Mouse (Mus musculus) ES-E14 (cell line): Measurements from ENCODE around the gene Trim16. TPM values are rescaled to one million over a fixed set of nuclear protein-coding genes. Genes with fewer than 3 reads are reported as not detected.
A peak's percentile ranks its signal among the peaks of the same experiment; 100 is the strongest.

Experiments used
- DNase-seq: peaks from one replicate; pipeline ENCODE4 v3.0.0-alpha.2; 2013; ENCODE audit warnings: low read depth, low spot score
- H3K27ac ChIP-seq: 2 replicates; pipeline ENCODE4 v1.5.1; 2012; ENCODE audit warnings: low read depth, mild to moderate bottlenecking, low read length, moderate library complexity, mixed read lengths; ENCODE audit not compliant: poor library complexity, insufficient read depth, severe bottlenecking
- H3K36me3 ChIP-seq: 2 replicates; pipeline ENCODE4 v1.6.1; 2012; ENCODE audit warnings: mild to moderate bottlenecking, low read length, moderate library complexity, mixed read lengths; ENCODE audit not compliant: control insufficient read depth, poor library complexity, insufficient read depth, severe bottlenecking
- H3K4me1 ChIP-seq, 2 experiments: fragments of 150-350 bp in 1 of 2; sonication (generic) in 1 of 2; 2 replicates each; pipeline ENCODE4 v1.6.1; 2012; ENCODE audit warnings: low read length in 2 of 2, mild to moderate bottlenecking in 1 of 2, mixed read lengths in 1 of 2; ENCODE audit not compliant: control insufficient read depth in 2 of 2, insufficient read depth in 2 of 2, poor library complexity in 1 of 2
- H3K4me3 ChIP-seq, 2 experiments: fragments of 150-350 bp in 1 of 2; sonication (generic) in 1 of 2; 2 replicates each; pipeline ENCODE4 v1.5.1; 2012; ENCODE audit warnings: low read length in 2 of 2, low read depth in 1 of 2, mild to moderate bottlenecking in 1 of 2, mixed read lengths in 1 of 2; ENCODE audit not compliant: insufficient read depth in 1 of 2, poor library complexity in 1 of 2, severe bottlenecking in 1 of 2
- H3K9ac ChIP-seq: 2 replicates; pipeline ENCODE4 v1.6.1; 2012; ENCODE audit warnings: low read depth, mild to moderate bottlenecking, low read length, mixed read lengths; ENCODE audit not compliant: poor library complexity, insufficient read depth, severe bottlenecking
- H3K9me3 ChIP-seq: fragments of 150-350 bp; sonication (generic); 2 replicates; pipeline ENCODE4 v1.6.1; 2012; ENCODE audit warnings: low read depth, mild to moderate bottlenecking, low read length; ENCODE audit not compliant: control insufficient read depth, insufficient read depth
- CHD2 ChIP-seq: IDR thresholded peaks from 2 replicates; pipeline ENCODE4 v1.6.1; 2014; ENCODE audit warnings: mild to moderate bottlenecking, low read depth, low read length, inconsistent platforms
- HCFC1 ChIP-seq: IDR thresholded peaks from 2 replicates; pipeline ENCODE4 v1.6.1; 2012; ENCODE audit warnings: low read length, inconsistent platforms, borderline replicate concordance; ENCODE audit not compliant: insufficient read depth
- MAFK ChIP-seq: IDR thresholded peaks from 2 replicates; pipeline ENCODE4 v1.6.1; 2014; ENCODE audit warnings: mild to moderate bottlenecking, low read depth, low read length, inconsistent platforms; ENCODE audit not compliant: insufficient read depth
- ZC3H11A ChIP-seq: IDR thresholded peaks from 2 replicates; pipeline ENCODE4 v1.6.1; 2012; ENCODE audit warnings: low read depth, mild to moderate bottlenecking, inconsistent platforms, low read length, borderline replicate concordance
- ZNF384 ChIP-seq: IDR thresholded peaks from 2 replicates; pipeline ENCODE4 v1.6.1; 2012; ENCODE audit warnings: low read depth, low read length, inconsistent platforms
- in situ Hi-C, 2 experiments: fragments of 600-800 bp; cut with MboI; formaldehyde crosslinking; loops; one replicate each; pipeline ENCODE4 v1.15.1; 2025; ENCODE audit warnings: low sequenced_read_pairs in 2 of 2, inconsistent platforms in 1 of 2; ENCODE audit not compliant: unreplicated experiment in 2 of 2
- total RNA-seq: library from RNA; depleted of rRNA; stranded (reverse); fragments of 300-350 nt; gene quantifications from 2 replicates; pipeline ENCODE4 v1.2.3, GENCODE M21; 2012

The Trim16 gene
- total RNA-seq, 1 experiment, result 4.1 TPM

- Histone ChIP-seq H3K36me3 (no peaks in the 10 kb centered on the region), H3K4me3 (no peak overlapping the region), H3K9me3 (no peaks in the 10 kb centered on the region), H3K27ac (no peak overlapping the region), H3K9ac (no peak overlapping the region), H3K4me1 (peaks cover 3 to 5% of the 10 kb centered on the region in 2 experiments; a peak in 3 of 4 replicates)
- no peak for TF ChIP-seq MAFK
- TF ChIP-seq ZC3H11A, result no peak
- TF ChIP-seq ZNF384, result no peak
- no peak for TF ChIP-seq HCFC1
- TF ChIP-seq CHD2, result no peak
- in situ Hi-C loops, result no loop called here
- DNase-seq, result peak; percentile 28
Measured at GRCm38 (mm10) chr11:62875696-62876095, 55.7 kb downstream of the Trim16 start.

- H3K9me3 ChIP-seq, result no peaks in the 10 kb centered on the region
- peaks cover 6% of the 10 kb centered on the region in 2 experiments; a peak in 3 of 4 replicates for H3K4me1 ChIP-seq
- no peak overlapping the region for H3K9ac ChIP-seq
- no peak overlapping the region for H3K27ac ChIP-seq
- H3K4me3 ChIP-seq, result no peak overlapping the region
- TF ChIP-seq ZNF384, result no peak
- TF ChIP-seq MAFK, result no peak
- H3K36me3 ChIP-seq, result no peaks in the 10 kb centered on the region
- in situ Hi-C loops, result no loop called here
- DNase-seq, result no peak
Measured at GRCm38 (mm10) chr11:62876445-62876844, 56.4 kb downstream of the Trim16 start.

- no peak for DNase-seq
- Histone ChIP-seq H3K27ac (no peak overlapping the region), H3K9ac (no peak overlapping the region), H3K9me3 (no peaks in the 10 kb centered on the region), H3K4me3 (no peak overlapping the region), H3K4me1 (peaks cover 6% of the 10 kb centered on the region in 2 experiments; a peak in 3 of 4 replicates), H3K36me3 (peaks cover 5% of the 10 kb centered on the region)
- TF ChIP-seq CHD2 (no peak), HCFC1 (no peak), ZNF384 (no peak), ZC3H11A (no peak), MAFK (no peak)
- in situ Hi-C loops, result no loop called here
Measured at GRCm38 (mm10) chr11:62877391-62877790, 57.4 kb downstream of the Trim16 start.

- no peak for DNase-seq
- in situ Hi-C loops, result no loop called here
- no peak overlapping the region for H3K9ac ChIP-seq
Measured at GRCm38 (mm10) chr11:62878728-62879127, 58.7 kb downstream of the Trim16 start.

More at GRCm38 (mm10) chr11:62878728-62879127, 58.7 kb downstream of the Trim16 start:
- TF ChIP-seq HCFC1, result no peak
- no peak for TF ChIP-seq CHD2
- no peak for TF ChIP-seq MAFK
- TF ChIP-seq ZNF384, result 0 out of 2 replicates have a peak, but pooled peaks have one; percentile 9
- TF ChIP-seq ZC3H11A, result no peak
- Histone ChIP-seq H3K4me1 (peaks cover 1 to 6% of the 10 kb centered on the region in 2 experiments; a peak in 3 of 4 replicates), H3K27ac (no peak overlapping the region), H3K36me3 (peaks cover 5% of the 10 kb centered on the region), H3K4me3 (peak overlapping the region; percentile 48 to 85), H3K9me3 (no peaks in the 10 kb centered on the region)
